Mouse (Mus musculus) granulocyte monocyte progenitor cell, adult 5-6 weeks (primary cell): ENCODE results near the gene Fam3c. TPM values are rescaled to one million over a fixed set of nuclear protein-coding genes. Genes with fewer than 3 reads are reported as not detected.
A peak's percentile ranks its signal among the peaks of the same experiment; 100 is the strongest.
"Not testable (repeated sequence)": the region's sequence is repeated elsewhere in the genome, so short reads cannot be mapped to it uniquely, and the experiment has no call there.

Source experiments
- ATAC-seq: replicated peaks from 2 replicates; pipeline ENCODE4 v1.8.0; 2016; ENCODE audit warnings: mild to moderate bottlenecking, moderate TSS enrichment, inconsistent platforms; ENCODE audit not compliant: poor library complexity, severe bottlenecking
- total RNA-seq, 2 experiments: library from RNA; stranded (forward) in 1 of 2; stranded (reverse) in 1 of 2; fragments of 200-712, 200-1000 nt in 1 of 2; fragments of >200 nt in 1 of 2; fragmentation: Nextera tagmentation in 1 of 2; gene quantifications; 2 replicates each; pipeline ENCODE4 v1.2.3; 2014 to 2017

Gene Fam3c
- total RNA-seq, 2 experiments from 2014 or later: 23.2 to 55.9 TPM

GRCm38 (mm10) chr6:22325364-22326072 lies 30.5 kb downstream of the Fam3c start:
- ATAC-seq: peak; percentile 94

GRCm38 (mm10) chr6:22298059-22298458 lies 58.0 kb downstream of the Fam3c start:
- no peak for ATAC-seq

DNA sequence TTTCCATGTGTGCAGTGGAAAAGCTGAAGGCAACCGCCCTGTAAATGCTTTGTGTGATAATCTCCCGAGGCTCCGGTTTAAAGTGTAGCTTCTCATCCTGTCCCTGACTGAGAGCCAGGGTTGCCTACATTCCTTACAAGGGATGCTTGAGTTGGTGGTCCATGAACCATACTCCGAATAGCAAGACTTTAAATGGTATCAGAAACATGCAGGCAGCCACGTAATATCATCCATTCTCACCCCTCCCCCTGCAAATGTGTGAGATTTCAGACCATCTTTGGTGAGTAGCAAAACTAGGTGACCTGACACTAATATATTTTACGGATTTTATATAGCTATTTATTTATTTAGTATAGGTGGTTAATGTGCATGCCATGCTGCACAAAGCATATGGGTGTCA lies 59.0 kb downstream of the Fam3c start:
- no peak for ATAC-seq

DNA sequence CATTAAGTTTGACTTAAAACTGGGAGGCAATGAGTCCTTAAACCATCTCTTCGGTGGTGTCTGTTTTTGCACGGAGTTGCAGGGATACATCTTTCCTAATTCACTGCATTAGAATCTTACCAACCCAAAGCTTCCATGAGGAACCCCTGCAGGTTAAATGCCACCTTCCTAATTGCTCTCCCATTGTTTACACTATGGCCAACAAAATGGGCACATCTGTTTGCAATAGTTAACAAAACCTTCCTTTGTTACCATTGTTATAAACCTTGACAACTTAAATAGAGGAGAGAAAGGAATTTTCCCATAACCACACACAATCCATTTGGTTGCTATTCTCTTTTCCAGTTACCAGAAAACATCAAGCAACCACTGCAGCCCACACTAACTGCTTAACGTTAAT lies 62.1 kb downstream of the Fam3c start:
- no peak for ATAC-seq

DNA sequence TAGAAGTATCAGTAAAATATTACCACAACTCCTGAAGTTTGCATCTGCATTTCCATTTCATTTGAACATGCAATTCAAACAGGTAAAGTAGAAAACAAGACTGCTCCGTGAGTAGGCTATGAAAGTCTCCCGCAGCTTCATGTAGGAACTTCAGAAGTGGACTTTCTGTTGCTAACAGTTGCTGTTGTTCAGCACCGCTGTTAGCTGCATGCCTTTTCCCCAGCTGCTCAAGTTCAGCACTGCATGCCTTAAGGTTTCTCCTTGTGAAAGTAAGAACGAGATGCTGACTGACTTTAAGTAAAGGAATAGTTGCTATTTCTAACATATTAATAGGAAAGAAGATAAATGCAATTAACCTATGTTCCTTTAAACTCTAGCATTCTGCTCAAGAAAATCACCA lies 64.0 kb downstream of the Fam3c start:
- no peak for ATAC-seq

- no peak for ATAC-seq
These were observed 65.3 kb downstream of the Fam3c start for GRCm38 (mm10) chr6:22290790-22291189.

DNA sequence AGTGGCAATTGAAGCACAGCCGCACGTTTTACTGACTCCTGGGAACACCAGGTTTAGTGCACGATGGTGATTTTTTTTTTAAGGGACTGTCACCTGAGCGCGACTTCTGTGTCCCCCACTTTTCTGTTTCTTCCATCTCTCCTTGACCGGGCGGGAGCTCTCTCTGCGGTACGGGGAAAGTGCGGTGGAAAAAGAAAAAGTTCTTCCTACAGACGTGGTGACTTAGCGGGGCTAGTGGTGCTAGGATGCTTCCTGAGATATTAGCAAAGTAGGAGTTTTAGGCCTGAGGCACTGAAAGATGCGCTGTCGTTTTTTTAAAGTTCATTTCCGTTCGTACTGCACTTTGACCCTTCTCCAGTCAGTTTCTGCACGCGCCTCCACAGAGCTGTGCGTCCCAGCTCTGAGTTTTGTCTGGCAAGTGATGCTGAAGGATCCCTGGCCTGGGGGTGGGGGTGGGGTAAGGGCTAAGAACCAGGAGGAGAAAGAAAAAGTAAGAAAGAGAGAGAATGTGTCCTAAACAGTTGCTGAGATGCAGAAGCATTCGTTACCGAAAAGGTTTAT lies 66.5 kb downstream of the Fam3c start:
- ATAC-seq: no peak

DNA sequence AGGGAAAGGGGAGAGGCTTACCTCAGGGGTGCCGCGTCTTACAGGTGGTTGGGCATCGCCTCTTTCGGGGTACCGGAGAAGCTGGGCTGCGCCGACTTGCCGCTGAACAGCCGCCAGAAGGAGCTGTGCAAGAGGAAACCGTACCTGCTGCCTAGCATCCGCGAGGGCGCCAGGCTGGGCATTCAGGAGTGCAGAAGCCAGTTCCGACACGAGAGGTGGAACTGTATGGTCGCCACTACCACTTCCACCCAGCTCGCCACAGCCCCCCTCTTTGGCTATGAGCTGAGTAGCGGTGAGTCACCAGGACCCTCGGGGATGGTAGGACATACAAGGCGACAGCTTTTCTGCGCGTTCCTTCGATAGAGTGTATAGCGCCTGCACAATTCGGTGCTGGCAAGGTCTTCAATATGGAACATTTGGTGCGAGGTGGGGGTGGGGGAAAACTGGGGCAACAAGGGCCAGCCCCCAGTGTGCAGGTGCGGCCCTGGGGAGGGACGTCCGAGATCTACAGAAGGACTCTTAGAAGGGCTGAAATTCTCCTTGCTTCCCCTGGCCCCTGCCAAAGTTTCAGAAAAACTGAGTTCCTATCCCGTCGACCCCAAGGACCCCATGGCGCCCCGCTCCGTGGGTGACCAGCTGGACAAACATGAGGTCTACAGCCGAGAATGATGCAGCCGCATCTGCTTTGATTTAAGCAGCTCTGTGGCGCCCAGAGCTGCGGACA lies 67.1 kb downstream of the Fam3c start:
- ATAC-seq: peak; percentile 69

DNA sequence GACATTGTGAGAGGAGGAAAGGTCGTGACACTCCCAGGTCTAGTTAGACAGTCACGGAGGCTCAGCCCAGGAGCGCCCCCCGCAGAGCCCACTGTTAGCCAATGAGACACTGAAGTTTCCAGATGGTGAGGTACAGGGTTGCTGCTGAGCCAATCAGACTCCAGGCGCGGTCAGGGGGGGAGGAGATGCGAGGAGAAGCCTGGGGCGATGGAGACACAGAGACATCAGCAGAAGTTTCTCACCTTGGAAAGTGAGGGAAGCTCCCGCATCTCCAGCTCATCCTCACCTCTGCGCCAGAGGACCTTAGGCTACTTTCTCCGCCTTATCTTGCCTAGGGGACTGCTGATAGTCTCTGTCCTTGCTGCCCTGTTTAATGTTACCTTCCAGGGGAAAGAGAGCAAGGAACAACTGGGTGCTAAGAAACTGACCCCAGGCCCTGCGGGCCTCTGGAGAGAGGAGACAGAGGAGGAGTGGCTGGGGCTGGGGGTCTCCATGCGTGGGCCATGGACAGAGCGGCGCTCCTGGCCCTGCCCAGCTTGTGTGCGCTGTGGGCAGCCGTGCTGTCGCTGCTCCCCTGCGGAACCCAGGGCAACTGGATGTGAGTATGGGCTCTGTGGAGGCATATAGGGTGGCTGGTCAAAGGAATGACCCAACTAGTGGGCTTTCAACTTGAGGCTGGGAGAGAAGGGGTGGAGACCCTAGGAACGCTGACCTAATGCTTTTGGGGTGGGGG lies 67.9 kb downstream of the Fam3c start, which contains the start of gene Wnt16:
TSS of gene Wnt16 (plus strand) at position 224 of the 733 bp plus-strand sequence.
- ATAC-seq: 0 out of 2 replicates have a peak, but pooled peaks have one; percentile 21

- no peak for ATAC-seq
These were observed 73.6 kb downstream of the Fam3c start for GRCm38 (mm10) chr6:22282405-22282804.

GRCm38 (mm10) chr6:22280217-22280861 lies 75.7 kb downstream of the Fam3c start:
- peak; percentile 91 for ATAC-seq

DNA sequence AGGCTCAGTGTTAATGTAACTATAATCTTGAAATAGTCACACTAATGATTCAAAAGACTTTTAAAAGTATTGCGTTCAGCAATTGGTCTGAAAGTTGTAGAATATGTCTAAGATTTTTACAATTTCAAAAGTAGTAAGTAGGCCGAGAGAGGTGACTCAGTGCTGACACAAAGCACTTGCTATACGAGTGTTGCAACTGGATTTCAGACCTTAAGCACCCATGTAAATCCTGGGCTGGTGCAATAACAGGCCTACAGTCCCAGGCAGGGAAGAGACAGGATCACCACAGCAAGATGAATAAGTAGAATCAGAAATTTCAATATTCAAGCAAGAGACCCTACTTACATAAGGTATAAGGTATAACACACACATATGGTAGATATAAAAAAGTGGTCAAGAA lies 78.1 kb downstream of the Fam3c start:
- ATAC-seq: no peak

DNA sequence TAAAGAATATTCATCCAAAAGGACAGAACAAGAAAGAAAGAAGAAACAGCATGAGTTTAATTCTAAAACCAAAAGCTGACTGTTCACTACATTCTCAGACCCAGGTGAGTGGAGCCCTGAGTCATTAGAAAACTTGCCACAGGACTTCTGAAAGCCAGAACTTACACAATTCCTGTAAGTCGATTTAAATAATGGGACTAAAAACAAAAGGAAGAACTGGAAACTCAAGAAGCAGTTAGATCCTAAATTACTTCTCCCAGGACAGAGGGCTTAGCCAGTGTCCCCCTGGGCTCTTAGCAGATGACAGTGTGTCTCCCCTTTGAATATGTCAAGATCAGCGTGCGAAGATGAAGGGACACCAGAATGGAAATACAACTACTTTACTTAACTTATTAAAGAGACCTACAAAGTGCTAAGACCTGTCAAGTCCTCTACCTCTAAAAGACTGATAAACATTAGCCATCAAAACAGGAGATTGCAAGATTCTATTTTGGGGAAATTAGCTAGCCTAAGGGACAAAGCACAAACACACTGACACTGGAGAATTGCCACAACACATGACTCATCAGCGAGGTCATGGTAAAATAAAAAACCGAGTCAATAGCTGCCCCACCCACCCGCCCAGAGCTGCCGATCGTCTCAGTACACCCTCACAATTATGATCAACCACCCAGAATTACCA lies 86.1 kb downstream of the Fam3c start:
- 0 out of 2 replicates have a peak, but pooled peaks have one; percentile 3 for ATAC-seq

GRCm38 (mm10) chr6:22268677-22269076 lies 87.4 kb downstream of the Fam3c start:
- ATAC-seq: no peak

DNA sequence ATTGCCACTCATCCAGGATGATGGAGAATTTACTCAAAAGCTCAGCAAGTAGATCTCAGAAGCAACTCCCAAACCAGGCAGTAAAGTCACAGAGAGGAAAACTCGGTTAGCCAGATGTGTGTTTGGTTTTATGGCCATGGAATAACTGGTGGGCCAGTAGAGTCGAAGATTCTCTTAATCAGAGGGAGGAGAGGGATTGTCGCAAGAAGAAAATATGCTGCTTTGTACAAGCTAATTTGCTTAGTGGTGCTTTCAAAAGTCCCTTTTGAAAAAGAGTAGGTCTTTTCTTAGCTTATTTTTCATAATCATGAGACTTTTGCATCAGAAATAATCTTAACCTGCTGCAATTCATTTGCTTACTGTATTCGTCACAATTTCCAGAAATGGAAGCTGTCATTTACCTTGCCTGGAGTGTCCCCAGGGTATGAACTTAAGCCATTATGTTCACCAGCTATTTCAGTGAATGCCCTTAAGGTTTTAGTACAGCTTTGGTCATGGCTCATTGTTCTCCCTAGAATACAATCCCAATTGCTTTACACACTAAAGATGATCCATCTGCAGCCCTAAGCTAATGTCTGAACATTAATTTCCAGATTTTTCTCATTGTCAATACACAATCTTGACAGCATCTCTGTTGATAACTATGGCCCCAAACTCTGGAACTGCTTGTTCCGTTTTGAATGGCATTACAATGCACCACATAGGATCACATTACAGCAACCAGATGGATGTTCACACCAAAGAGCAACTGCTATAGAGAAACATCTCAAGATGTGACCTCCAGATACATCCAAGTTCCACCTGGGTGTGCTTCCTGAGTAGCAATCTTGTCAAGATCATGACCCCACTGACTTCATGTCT lies 88.0 kb downstream of the Fam3c start:
- no peak for ATAC-seq

DNA sequence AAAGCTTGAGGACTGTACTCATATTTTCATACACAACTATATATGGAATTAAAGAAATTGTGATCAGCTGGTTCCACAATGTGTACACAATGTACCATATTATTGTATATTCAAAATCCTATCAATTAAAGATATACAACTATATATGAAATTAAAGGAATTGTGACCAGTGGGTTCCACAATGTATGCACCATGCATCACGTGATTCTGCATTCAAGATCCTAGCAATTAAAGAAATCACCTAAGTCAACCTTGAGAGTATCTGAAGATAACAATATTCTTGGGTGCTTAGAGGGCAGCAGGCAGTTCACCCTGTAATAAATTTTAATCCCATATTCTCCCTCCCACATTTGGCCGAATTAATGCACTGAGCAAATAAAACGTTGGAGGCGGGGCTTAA lies 90.0 kb downstream of the Fam3c start:
- no peak for ATAC-seq

GRCm38 (mm10) chr6:22264094-22264493 lies 91.9 kb downstream of the Fam3c start:
- not testable (repeated sequence) for ATAC-seq

DNA sequence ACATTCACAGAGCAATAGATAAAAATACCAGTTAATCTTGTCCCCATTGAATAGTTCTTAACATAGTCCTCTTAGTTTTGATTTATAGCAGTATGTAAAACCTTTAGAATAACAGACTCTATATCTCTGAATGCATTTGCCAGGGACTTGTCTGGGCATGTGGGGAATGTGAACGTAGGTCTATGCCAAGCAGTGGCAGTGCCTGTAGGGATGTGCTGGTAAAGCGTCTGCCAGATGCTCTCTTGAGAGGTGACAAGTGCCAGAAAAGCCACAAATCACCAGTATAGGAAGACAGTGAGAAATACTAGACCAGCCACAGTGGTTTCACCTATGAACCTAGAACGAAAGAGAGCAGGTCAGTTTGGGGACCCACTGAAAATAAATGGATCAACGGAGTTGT lies 93.5 kb downstream of the Fam3c start:
- ATAC-seq: no peak

- ATAC-seq: no peak
These were observed 97.3 kb downstream of the Fam3c start for GRCm38 (mm10) chr6:22258784-22259183.
